Mouse (Mus musculus) kidney, postnatal 0 days (tissue): Measurements from ENCODE around the gene Trim26. TPM values are rescaled to one million over a fixed set of nuclear protein-coding genes. Genes with fewer than 3 reads are reported as not detected.
"Not testable (repeated sequence)": the region's sequence is repeated elsewhere in the genome, so short reads cannot be mapped to it uniquely, and the experiment has no call there.

ENCODE experiments used
- ATAC-seq: fragments of 200-750 bp; cut with Nextera tagmentation; replicated peaks from 2 replicates; pipeline ENCODE4 v1.8.0; 2017; ENCODE audit warnings: low read depth, moderate number of reproducible peaks, moderate TSS enrichment, moderate library complexity; ENCODE audit not compliant: low FRiP score
- DNase-seq: peaks from one replicate; pipeline ENCODE4 v3.0.0-alpha.2; 2016; ENCODE audit warnings: low spot score
- H3K27ac ChIP-seq: fragments of 300-500 bp; sonication (generic); 2 replicates; pipeline ENCODE4 v1.5.1; 2014; ENCODE audit warnings: mild to moderate bottlenecking
- H3K27me3 ChIP-seq: fragments of 300-500 bp; sonication (generic); 2 replicates; pipeline ENCODE4 v1.6.1; 2014; ENCODE audit warnings: low read length, mixed read lengths; ENCODE audit not compliant: insufficient read depth
- H3K36me3 ChIP-seq: fragments of 300-500 bp; sonication (generic); 2 replicates; pipeline ENCODE4 v1.6.1; 2014; ENCODE audit warnings: low read length, mixed read lengths; ENCODE audit not compliant: insufficient read depth
- H3K4me1 ChIP-seq: fragments of 300-500 bp; sonication (generic); replicated peaks from 2 replicates; pipeline ENCODE4 v1.6.1; 2014; ENCODE audit warnings: antibody characterized with exemption, low read length, mixed read lengths; ENCODE audit not compliant: insufficient read depth
- H3K4me2 ChIP-seq: fragments of 300-500 bp; sonication (generic); 2 replicates; pipeline ENCODE4 v1.6.1; 2014; ENCODE audit warnings: mild to moderate bottlenecking, low read length, moderate library complexity, mixed read lengths
- H3K4me3 ChIP-seq: fragments of 300-500 bp; sonication (generic); replicated peaks from 2 replicates; pipeline ENCODE4 v1.5.1; 2014; ENCODE audit warnings: low read depth, low read length
- H3K9ac ChIP-seq: fragments of 300-500 bp; sonication (generic); 2 replicates; pipeline ENCODE4 v1.6.1; 2014; ENCODE audit warnings: low read depth, low read length
- H3K9me3 ChIP-seq: fragments of 300-500 bp; sonication (generic); replicated peaks from 2 replicates; pipeline ENCODE4 v1.6.1; 2016; ENCODE audit warnings: low read length, inconsistent platforms, mixed read lengths
- CTCF ChIP-seq: IDR thresholded peaks from 2 replicates; pipeline ENCODE4 v1.5.1; 2016; ENCODE audit warnings: antibody characterized with exemption, low read depth, mild to moderate bottlenecking, moderate library complexity
- WGBS: fragments of 180-500 bp; shearing (Covaris S2); extraction: QIAGEN DNeasy Blood & Tissue Kit; methylation state at CpG from one replicate; pipeline ENCODE4 v1.1.7; 2014; 5-methylcytosine and 5-hydroxymethylcytosine counted together
- polyA plus RNA-seq: library from polyadenylated mRNA; unstranded; fragments of >200 nt; fragmentation: Nextera tagmentation; extraction: Ambion mirVana; gene quantifications from 2 replicates; pipeline ENCODE4 v1.2.1, GENCODE M21; 2015

Gene Trim26
- polyA plus RNA-seq, 1 experiment from 2014 or later = 33.2 TPM

- H3K4me1 ChIP-seq = no peaks in the 10 kb centered on the region
- ATAC-seq (no peak), DNase-seq (no peak)
- H3K36me3 ChIP-seq = no peaks in the 10 kb centered on the region
- WGBS = 74% methylated on average over 25 of the region's 25 CpGs
- H3K9ac ChIP-seq = no peak overlapping the region
- no peak overlapping the region for H3K4me3 ChIP-seq
- H3K4me2 ChIP-seq = no peak overlapping the region
- H3K27ac ChIP-seq = no peak overlapping the region
- 0 out of 2 replicates have a peak, but pooled peaks cover 5% of the 10 kb centered on the region for H3K27me3 ChIP-seq
- TF ChIP-seq CTCF = no peak
- H3K9me3 ChIP-seq = no peaks in the 10 kb centered on the region
Observed at GRCm38 (mm10) chr17:36869955-36870810, 33.2 kb downstream of the Trim26 start.

GRCm38 (mm10) chr17:36874636-36875035 is 37.7 kb downstream of the Trim26 start:
- TF ChIP-seq CTCF = no peak
- H3K36me3 ChIP-seq = no peaks in the 10 kb centered on the region
- ATAC-seq (no peak), DNase-seq (no peak)
- no peak overlapping the region for H3K9ac ChIP-seq
- H3K27me3 ChIP-seq = no peaks in the 10 kb centered on the region
- no peaks in the 10 kb centered on the region for H3K4me1 ChIP-seq
- no peak overlapping the region for H3K4me2 ChIP-seq
- WGBS = 44% methylated on average over 4 of the region's 4 CpGs
- no peaks in the 10 kb centered on the region for H3K9me3 ChIP-seq
- H3K27ac ChIP-seq = no peak overlapping the region
- H3K4me3 ChIP-seq = no peak overlapping the region

GRCm38 (mm10) chr17:36883350-36883749 is 46.4 kb downstream of the Trim26 start:
- Histone ChIP-seq H3K4me1 (no peaks in the 10 kb centered on the region), H3K4me2 (no peak overlapping the region), H3K4me3 (no peak overlapping the region), H3K9ac (no peak overlapping the region), H3K27me3 (no peaks in the 10 kb centered on the region), H3K9me3 (no peaks in the 10 kb centered on the region), H3K36me3 (no peaks in the 10 kb centered on the region), H3K27ac (no peak overlapping the region)
- DNase-seq (no peak), ATAC-seq (no peak)
- WGBS = 73% methylated on average over 2 of the region's 2 CpGs
- no peak for TF ChIP-seq CTCF

DNA sequence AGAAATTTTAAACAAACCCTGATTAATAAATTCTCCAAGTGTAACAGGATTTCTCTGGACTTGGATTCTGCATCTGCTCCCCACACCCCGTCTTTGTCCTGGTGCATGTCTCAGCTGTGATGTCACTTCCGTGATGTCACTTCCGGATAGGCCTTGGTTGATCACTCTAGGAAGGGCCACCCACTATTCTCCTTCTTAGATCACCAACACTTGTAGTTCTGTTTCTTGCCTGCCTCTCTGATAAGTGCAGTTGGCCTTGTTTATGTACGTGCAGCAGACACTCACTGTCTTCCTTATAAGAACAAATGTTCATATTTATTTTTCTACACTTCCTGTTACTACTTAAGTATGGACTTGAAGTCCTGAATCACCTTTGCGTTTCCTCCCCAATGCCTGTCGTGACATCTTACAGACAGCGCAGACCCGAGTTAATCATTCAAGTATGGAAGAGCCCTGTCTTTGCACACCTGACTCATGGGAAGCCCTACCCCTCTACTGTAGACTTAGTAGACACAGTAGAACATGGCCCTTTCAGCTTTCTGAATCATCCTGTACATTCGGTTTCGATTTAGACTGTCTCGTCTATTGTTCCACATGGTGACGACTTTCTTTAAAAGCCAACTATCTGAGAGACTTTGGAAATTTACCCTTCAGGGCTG is 48.3 kb downstream of the Trim26 start:
- Histone ChIP-seq H3K9me3 (no peaks in the 10 kb centered on the region), H3K27me3 (no peaks in the 10 kb centered on the region), H3K36me3 (no peaks in the 10 kb centered on the region), H3K27ac (no peak overlapping the region), H3K4me1 (no peaks in the 10 kb centered on the region), H3K9ac (no peak overlapping the region), H3K4me3 (no peak overlapping the region), H3K4me2 (no peak overlapping the region)
- no peak for TF ChIP-seq CTCF
- 89% methylated on average over 12 of the region's 12 CpGs for WGBS
- ATAC-seq (no peak), DNase-seq (no peak)

DNA sequence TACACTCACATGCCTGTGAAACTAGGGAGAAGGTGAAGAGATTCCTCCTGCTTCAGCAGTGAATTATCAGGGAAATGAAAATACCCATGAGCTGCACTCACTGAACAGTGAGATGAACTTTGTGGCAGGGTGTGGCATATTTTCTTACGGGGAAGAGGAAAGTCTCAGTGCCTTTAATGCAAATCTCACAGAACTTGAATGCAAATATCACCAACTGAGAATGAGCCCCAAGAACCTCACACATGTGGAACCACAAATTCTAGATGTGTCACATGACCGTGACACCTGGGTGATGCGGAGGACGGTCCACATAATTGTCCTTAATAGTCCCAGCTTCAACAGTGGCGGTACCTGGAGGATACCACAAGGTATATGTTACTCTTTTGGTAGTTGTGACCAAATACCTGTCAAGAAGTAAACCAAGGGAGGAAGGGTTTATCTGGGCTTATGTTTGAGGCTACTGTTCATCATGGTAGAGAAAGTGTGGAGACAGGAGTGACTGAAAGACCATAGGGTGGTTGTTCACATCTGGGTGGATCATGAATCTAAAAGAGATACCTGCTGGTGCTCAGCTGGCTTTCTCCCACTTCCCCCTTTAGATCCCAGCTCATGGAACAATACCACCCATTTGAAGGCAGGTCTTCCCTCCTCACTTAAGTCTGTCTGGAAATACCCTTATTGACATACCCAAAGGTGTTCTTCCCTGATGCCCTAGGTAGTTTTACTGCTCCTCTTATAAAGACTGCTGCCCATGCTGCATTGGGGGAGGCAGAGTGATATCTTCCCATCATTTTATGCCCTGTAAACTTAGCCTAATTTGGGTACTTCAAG is 53.4 kb downstream of the Trim26 start, which contains the start of gene Trim40:
Gene Trim40 (minus strand): TSS at position 51 of the 831 bp plus-strand sequence.
- TF ChIP-seq CTCF = no peak
- H3K4me1 ChIP-seq = no peaks in the 10 kb centered on the region
- H3K4me3 ChIP-seq = no peak within 1 kb of the TSS
- DNase-seq = no peak
- no peak for ATAC-seq
- H3K36me3 ChIP-seq = no peaks in the 10 kb centered on the region
- H3K9me3 ChIP-seq = no peaks in the 10 kb centered on the region
- H3K27ac ChIP-seq = no peak within 1 kb of the TSS
- H3K27me3 ChIP-seq = no peaks in the 10 kb centered on the region
- 82% methylated on average over 5 of the region's 5 CpGs for WGBS
- H3K4me2 ChIP-seq = no peak within 1 kb of the TSS
- no peak within 1 kb of the TSS for H3K9ac ChIP-seq

- H3K9ac ChIP-seq, H3K4me1 ChIP-seq, H3K27me3 ChIP-seq, H3K9me3 ChIP-seq, DNase-seq, H3K4me3 ChIP-seq, H3K4me2 ChIP-seq, H3K27ac ChIP-seq, ATAC-seq, H3K36me3 ChIP-seq: not testable (repeated sequence)
- WGBS = 92% methylated on average over 1 of the region's 1 CpGs
Observed at GRCm38 (mm10) chr17:36891496-36891895, 54.6 kb downstream of the Trim26 start.
